Mouse (Mus musculus) embryo, embryonic 11.5 days (tissue): ENCODE measurements around the gene Olfr10.

Experiments used
- DNase-seq: peaks from one replicate; pipeline ENCODE4 v3.0.0-alpha.2; 2012; ENCODE audit warnings: low read depth, low spot score

The Olfr10 gene

DNA sequence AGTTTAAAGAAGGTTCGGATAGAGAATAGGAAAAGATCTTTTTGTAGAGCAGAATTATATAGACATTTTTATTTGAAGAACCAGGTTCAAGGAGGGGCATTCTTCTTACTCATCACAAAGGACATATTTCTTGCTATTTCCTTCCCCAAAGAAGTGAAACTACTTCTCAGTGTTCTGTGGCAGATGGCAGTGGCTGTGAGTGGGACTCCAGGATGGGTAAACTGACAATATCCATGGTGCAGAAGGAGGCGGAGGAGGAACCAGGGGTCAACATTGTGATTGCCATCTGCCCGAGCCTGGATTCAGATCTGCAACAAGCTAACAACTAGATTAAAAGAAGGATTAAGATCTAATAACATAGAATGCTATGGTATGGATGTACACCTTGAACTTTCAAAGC lies 22.2 kb downstream of the Olfr10 start:
- DNase-seq = no peak

DNA sequence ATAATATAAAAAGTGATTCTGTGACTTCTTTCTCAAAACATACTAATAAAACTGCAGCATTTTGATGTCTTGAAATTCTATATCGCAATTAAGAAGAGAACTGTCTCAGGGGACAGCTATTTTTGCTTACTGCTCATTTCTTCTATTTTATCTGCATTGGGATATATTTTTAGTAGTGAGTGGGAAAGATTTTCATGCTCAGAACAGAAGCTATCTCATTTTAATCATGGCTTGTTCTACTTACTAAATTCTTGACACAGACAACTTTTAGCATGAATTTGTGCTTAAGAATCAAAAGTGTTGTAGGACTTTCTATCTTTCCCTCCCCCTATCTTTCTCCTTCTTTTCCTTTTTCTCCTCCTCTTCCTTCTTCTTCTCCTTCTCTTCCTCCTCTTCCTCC lies 25.1 kb downstream of the Olfr10 start:
- DNase-seq = no peak

DNA sequence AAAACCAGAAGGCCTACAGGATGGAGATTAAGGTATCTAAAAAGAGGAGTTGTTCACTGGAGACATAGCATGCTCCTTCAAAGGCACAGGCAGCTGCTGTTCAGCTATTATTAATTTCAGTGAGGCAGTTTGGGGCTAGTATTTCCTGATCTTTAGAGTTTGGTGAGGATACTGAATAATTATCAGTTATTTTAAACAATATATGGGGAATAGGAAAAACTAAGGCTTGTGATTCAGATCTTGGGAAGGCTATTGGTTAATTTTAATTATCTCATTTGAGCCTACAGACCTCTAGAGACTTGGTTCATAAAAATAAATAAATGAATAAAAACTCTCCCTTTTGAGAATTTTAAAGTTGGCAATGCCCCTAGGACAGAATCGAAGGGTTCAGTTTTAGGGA lies 30.3 kb downstream of the Olfr10 start, which contains the start of gene Olfr1390:
Gene Olfr1390, plus strand, starts transcription at position 301 of the 400 bp plus-strand sequence.
- no peak for DNase-seq

DNA sequence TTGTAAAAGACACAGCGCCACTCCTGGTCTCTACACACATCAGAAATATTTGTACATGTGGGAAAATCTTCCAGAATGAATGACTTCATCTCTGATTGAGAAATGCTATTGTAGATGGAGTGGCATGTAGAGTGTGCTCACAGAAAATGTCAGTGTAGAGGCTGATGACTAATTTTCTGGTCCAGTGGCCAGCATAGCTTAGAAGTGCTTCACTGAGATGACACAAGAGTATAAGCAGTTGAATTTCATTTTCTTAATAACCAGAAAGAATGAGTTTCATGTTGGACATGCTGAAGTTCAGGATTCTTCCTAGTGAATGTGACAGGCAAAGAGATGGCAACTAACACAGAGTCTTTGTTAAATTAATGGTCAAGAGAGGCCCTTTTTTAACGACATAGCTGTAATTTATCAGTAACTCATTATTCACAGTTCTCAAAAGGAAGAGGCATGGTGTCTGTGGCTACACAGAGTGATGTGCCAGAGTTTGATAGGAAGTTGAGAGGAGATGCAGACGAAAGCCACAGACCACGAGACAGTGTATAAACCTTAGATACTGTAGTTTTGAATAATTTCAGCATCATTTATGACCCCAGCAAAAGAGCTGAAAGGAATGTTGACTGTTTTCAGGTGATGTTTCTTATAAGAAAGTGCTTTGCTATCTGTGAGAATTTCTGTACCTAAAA lies 32.8 kb downstream of the Olfr10 start:
- no peak for DNase-seq
